Mouse (Mus musculus) hindbrain, postnatal 0 days (tissue): ENCODE measurements at regions not wholly inside any gene's neighbourhood (a gene's known extent, or its start where the extent isn't known, plus 50 kb on each side); places are given as distances from the start of the nearest gene placed in this dataset.

Source experiments
- ATAC-seq: fragments of 200-750 bp; cut with Nextera tagmentation; 2 replicates; pipeline ENCODE4 v1.8.0; 2017; ENCODE audit warnings: mild to moderate bottlenecking, moderate TSS enrichment, moderate library complexity
- DNase-seq: peaks from one replicate; pipeline ENCODE4 v3.0.0-alpha.2; 2015; ENCODE audit warnings: low spot score
- H3K27ac ChIP-seq: fragments of 300-500 bp; sonication (generic); 2 replicates; pipeline ENCODE4 v1.5.1; 2014; ENCODE audit warnings: mild to moderate bottlenecking
- H3K27me3 ChIP-seq: fragments of 300-500 bp; sonication (generic); 2 replicates; pipeline ENCODE4 v1.6.1; 2014; ENCODE audit warnings: low read length, mixed read lengths; ENCODE audit not compliant: insufficient read depth
- H3K36me3 ChIP-seq: fragments of 300-500 bp; sonication (generic); 2 replicates; pipeline ENCODE4 v1.6.1; 2014; ENCODE audit warnings: low read length, mixed read lengths; ENCODE audit not compliant: insufficient read depth
- H3K4me1 ChIP-seq: fragments of 300-500 bp; sonication (generic); 2 replicates; pipeline ENCODE4 v1.6.1; 2014; ENCODE audit warnings: antibody characterized with exemption, low read length, mixed read lengths; ENCODE audit not compliant: insufficient read depth
- H3K4me2 ChIP-seq: fragments of 300-500 bp; sonication (generic); 2 replicates; pipeline ENCODE4 v1.6.1; 2014; ENCODE audit warnings: low read depth, mild to moderate bottlenecking, low read length, moderate library complexity, mixed read lengths
- H3K4me3 ChIP-seq: fragments of 300-500 bp; sonication (generic); 2 replicates; pipeline ENCODE4 v1.5.1; 2014; ENCODE audit warnings: low read length
- H3K9ac ChIP-seq: fragments of 300-500 bp; sonication (generic); replicated peaks from 2 replicates; pipeline ENCODE4 v1.6.1; 2014; ENCODE audit warnings: mild to moderate bottlenecking, low read length, moderate library complexity, mixed read lengths
- H3K9me3 ChIP-seq: fragments of 300-500 bp; sonication (generic); 2 replicates; pipeline ENCODE4 v1.6.1; 2016; ENCODE audit warnings: low read length, mixed read lengths
- CTCF ChIP-seq: IDR thresholded peaks from 2 replicates; pipeline ENCODE4 v1.5.1; 2016; ENCODE audit warnings: antibody characterized with exemption, control low read depth, low read depth
- WGBS: fragments of 180-500 bp; shearing (Covaris S2); extraction: QIAGEN DNeasy Blood & Tissue Kit; methylation state at CpG from one replicate; pipeline ENCODE4 v1.1.7; 2014; 5-methylcytosine and 5-hydroxymethylcytosine counted together

DNA sequence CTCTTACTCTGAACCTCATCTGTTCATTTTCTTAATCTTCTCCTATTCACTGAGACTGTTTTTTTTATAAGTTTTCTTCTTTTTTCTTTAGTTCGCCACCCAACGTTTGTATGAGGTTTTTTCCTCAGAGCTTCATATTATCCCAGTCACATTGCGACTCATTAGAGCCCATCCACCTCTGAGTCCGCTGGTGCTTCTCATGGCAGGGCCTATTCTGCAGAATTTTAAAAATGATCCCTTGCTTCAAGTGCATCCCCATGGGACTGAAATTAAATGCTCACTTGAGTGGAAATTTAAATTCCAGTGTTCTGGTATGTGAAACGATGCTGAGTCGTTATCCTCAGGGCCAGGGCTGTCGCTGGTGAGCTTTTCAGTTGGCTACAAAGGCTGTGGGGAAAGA, 410.9 kb downstream of the Igsf11 start:
- peak; percentile 41; the same call in 1 of the 2 replicates for ATAC-seq
- Histone ChIP-seq H3K9ac (no peak overlapping the region), H3K36me3 (no peaks in the 10 kb centered on the region), H3K4me3 (no peak overlapping the region), H3K4me2 (no peak overlapping the region), H3K27ac (no peak overlapping the region), H3K27me3 (no peaks in the 10 kb centered on the region), H3K4me1 (peaks cover 3% of the 10 kb centered on the region; the same call in 1 of the 2 replicates), H3K9me3 (no peaks in the 10 kb centered on the region)
- WGBS, result 25% methylated on average over 7 of the region's 7 CpGs
- peak; percentile 39 for DNase-seq
- no peak for TF ChIP-seq CTCF

DNA sequence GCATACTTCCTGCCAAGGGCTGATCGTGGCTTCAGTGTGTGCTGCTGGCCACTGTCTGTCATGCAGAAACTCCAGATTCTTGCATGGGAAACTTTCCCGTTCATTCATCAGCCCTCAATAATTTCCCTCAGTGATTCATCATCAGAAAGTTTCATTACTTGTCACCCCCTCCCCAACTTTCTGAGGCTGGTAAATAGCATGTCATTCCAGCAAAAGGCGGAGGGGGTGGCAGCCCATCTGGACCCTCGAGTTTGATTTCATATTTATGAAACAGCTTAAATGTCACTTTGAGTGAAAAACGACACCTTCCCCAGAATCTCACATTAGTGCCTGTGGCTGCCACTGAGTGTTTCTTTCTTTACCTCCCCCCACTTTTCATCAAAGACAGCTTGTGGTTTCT, 415.5 kb downstream of the Igsf11 start:
- H3K36me3 ChIP-seq, result no peaks in the 10 kb centered on the region
- H3K9me3 ChIP-seq, result no peaks in the 10 kb centered on the region
- H3K9ac ChIP-seq, result no peak overlapping the region
- no peak overlapping the region for H3K4me2 ChIP-seq
- no peaks in the 10 kb centered on the region for H3K4me1 ChIP-seq
- TF ChIP-seq CTCF, result no peak
- no peak overlapping the region for H3K4me3 ChIP-seq
- no peak overlapping the region for H3K27ac ChIP-seq
- ATAC-seq (no peak), DNase-seq (no peak)
- WGBS, result 50% methylated on average over 5 of the region's 5 CpGs
- H3K27me3 ChIP-seq, result no peaks in the 10 kb centered on the region

DNA sequence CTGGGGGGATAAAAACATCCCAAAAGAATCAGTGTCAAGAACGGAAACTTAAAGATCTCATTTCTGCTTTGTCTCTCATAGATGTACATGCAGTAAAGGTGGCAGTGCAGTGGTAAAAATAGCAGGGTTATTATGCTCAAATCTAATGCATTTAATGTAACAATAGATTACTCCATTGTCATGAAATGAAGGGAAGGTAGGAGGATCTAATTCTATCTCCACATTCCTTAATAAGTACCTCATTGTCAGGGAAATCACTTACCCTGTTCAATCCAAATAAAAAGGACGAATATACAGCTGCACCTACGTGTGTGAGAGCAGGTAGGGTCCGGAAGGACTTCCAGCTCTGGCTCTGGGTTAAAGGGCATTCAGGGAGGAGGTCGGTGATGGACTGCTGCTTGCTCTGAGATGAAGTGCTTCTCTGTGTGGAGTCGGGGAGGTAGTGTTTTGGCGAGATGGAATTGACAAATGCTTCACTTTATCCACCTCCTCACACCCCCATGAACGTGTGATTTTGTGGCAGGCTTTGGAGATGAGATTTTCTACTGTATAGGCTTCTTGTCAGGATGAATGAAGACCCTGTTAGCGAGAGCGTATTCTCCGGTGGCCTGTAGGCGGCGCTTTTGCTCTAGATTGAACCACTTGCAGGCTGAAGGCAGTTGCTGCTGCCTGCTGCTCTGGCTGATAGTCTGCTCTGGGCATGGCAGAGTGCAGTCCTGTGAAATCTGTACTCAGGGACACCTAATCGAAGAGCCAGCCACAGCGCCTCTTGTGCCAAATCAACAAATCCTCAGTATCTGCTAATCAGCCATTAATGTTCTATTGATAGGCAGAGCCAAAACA, 424.5 kb downstream of the Igsf11 start:
- ATAC-seq, result peak; percentile 95

DNA sequence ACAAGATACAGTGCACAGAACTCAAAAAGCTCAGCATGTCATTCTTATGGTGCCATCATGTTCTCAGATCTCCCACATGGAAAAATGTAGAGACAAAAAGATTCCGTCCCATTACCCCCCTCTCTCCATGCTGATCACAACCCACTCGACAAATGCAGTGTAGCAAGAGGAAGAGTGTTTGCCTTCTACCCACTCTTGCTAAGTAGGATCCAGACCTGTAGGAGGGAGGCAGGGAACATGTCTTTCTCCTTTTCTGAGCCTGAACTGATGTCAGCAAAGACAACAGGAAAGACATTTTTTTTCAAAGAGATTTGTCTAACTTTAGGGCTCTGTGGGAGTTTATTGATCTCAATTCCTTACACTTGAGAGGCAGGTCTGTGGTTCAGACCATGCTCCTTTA, 433.2 kb downstream of the Igsf11 start:
- Histone ChIP-seq H3K36me3 (no peaks in the 10 kb centered on the region), H3K4me2 (no peak overlapping the region), H3K27ac (no peak overlapping the region), H3K9ac (no peak overlapping the region), H3K27me3 (no peaks in the 10 kb centered on the region), H3K9me3 (no peaks in the 10 kb centered on the region), H3K4me1 (no peaks in the 10 kb centered on the region), H3K4me3 (no peak overlapping the region)
- ATAC-seq (no peak), DNase-seq (no peak)
- 87% methylated on average over 2 of the region's 2 CpGs for WGBS
- TF ChIP-seq CTCF, result no peak

More for the DNA sequence above, 424.5 kb downstream of the Igsf11 start:
- Histone ChIP-seq H3K4me3 (no peak overlapping the region), H3K27me3 (no peaks in the 10 kb centered on the region), H3K4me2 (no peak overlapping the region), H3K9ac (no peak overlapping the region), H3K36me3 (no peaks in the 10 kb centered on the region), H3K9me3 (no peaks in the 10 kb centered on the region), H3K4me1 (no peaks in the 10 kb centered on the region), H3K27ac (no peak overlapping the region)
- DNase-seq, result peak; percentile 91
- peak; percentile 89 for TF ChIP-seq CTCF
- 23% methylated on average over 15 of the region's 15 CpGs for WGBS

DNA sequence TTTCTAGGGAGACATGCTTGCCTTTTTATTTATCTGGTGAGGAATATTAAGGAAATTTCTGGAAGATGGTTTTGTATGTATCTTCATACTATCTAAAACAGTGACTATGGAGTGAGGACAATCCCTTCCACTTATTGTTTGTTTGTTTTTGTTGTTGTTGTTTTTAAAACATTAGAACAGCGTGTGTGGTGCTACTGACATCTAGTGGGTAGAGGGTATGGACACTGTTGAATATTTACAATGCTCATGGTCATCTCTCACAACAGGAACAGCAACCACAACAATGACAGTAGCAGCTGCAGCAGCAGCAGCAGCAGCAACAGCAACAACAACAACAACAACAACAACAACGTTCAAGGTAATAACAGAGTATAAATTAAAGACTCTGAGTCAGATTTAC, 471.2 kb downstream of the Igsf11 start:
- H3K27ac ChIP-seq, result no peak overlapping the region
- H3K27me3 ChIP-seq, result no peaks in the 10 kb centered on the region
- no peaks in the 10 kb centered on the region for H3K9me3 ChIP-seq
- peak; percentile 66 for TF ChIP-seq CTCF
- H3K4me3 ChIP-seq, result no peak overlapping the region
- H3K4me2 ChIP-seq, result no peak overlapping the region
- 73% methylated on average over 2 of the region's 2 CpGs for WGBS
- H3K36me3 ChIP-seq, result no peaks in the 10 kb centered on the region
- no peak overlapping the region for H3K9ac ChIP-seq
- no peaks in the 10 kb centered on the region for H3K4me1 ChIP-seq
- ATAC-seq (no peak), DNase-seq (peak; percentile 34)

DNA sequence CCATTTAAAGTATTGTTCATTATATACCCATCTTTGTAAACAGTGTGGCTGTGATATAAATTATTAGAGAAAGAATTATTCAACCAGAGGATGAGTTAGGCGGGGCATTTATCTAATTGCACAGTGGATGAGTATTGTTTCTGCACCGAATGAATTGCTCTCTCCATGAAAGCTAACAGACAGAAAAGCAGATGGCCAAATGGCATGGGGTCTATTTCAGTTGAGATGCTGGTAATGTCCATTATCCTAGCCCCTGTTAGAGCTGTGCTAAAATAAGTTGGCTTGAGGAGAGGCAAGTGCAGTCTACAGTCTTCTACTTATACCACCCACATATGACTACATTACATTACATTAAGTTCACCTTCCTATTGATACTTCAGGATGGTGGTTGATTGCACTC, 475.8 kb downstream of the Igsf11 start:
- H3K4me2 ChIP-seq, result no peak overlapping the region
- no peaks in the 10 kb centered on the region for H3K27me3 ChIP-seq
- no peak for TF ChIP-seq CTCF
- DNase-seq (peak; percentile 43), ATAC-seq (no peak)
- H3K9ac ChIP-seq, result no peak overlapping the region
- H3K27ac ChIP-seq, result no peak overlapping the region
- H3K4me1 ChIP-seq, result no peaks in the 10 kb centered on the region
- no peaks in the 10 kb centered on the region for H3K36me3 ChIP-seq
- H3K4me3 ChIP-seq, result no peak overlapping the region
- WGBS, result 59% methylated on average over 2 of the region's 2 CpGs
- no peaks in the 10 kb centered on the region for H3K9me3 ChIP-seq

DNA sequence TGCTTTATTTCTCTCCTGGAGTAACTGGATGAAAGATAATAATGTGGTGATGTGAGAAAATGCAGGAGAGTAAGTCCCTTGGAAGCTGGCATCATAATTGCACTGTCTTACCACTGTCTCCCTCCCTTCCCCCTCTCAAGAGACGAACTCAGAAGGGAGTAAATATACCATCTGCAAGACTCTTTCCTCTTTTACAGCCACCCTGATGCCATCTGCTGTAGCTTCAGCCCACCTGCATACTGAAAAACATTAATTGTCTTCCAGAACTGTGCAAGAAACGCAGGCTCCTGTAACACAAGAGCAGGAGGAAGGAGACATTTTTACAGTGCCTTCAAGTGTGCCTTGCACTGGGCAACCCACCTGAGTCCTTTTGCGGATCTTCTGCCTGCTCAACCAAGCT, 482.1 kb downstream of the Igsf11 start:
- TF ChIP-seq CTCF, result no peak
- no peak overlapping the region for H3K9ac ChIP-seq
- H3K27ac ChIP-seq, result no peak overlapping the region
- WGBS, result 61% methylated on average over 3 of the region's 3 CpGs
- DNase-seq (peak; percentile 30), ATAC-seq (no peak)
- H3K27me3 ChIP-seq, result no peaks in the 10 kb centered on the region
- H3K4me2 ChIP-seq, result no peak overlapping the region
- H3K4me3 ChIP-seq, result no peak overlapping the region
- no peaks in the 10 kb centered on the region for H3K9me3 ChIP-seq
- no peaks in the 10 kb centered on the region for H3K36me3 ChIP-seq
- H3K4me1 ChIP-seq, result no peaks in the 10 kb centered on the region
